Mouse (Mus musculus) bone marrow, adult 2 months (tissue): ENCODE results near the gene Extl2.

ENCODE experiments used
- CTCF ChIP-seq: fragments of 200-500 bp; IDR thresholded peaks from 2 replicates; pipeline ENCODE4 v1.5.1; 2011; ENCODE audit warnings: low read length, control low read depth; ENCODE audit not compliant: control insufficient read depth, insufficient read depth
- POLR2A ChIP-seq: fragments of 200-500 bp; IDR thresholded peaks from 2 replicates; pipeline ENCODE4 v1.6.1; 2011; ENCODE audit warnings: low read depth, mild to moderate bottlenecking, control low read depth, low read length, borderline replicate concordance; ENCODE audit not compliant: control insufficient read depth

DNA sequence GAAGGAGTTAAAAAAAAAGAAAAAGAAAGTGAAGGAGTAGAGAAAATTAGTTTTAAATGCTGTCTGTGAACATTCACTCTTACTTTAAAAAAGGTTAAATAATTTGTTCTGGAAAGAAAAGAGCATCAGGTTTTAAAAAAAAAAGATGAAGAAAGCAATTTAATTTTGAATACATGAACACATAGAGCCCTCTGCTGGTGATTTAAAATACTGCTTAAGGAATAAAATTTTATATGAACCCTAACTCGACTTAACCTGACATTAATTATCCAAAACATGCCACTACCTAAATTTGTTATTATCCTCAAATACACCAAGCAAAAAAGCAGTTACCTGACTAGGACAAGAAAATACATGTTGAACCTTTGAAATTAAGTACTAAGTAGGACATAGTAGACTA, 28.3 kb upstream of the Extl2 start:
- TF ChIP-seq POLR2A (no peak), CTCF (no peak)
